Mouse (Mus musculus) ovary, adult 2 months (tissue): ENCODE results near the gene Ezr. TPM values are rescaled to one million over a fixed set of nuclear protein-coding genes. Genes with fewer than 3 reads are reported as not detected.

Experiments used
- polyA plus RNA-seq: library from polyadenylated mRNA; depleted of rRNA; stranded (reverse); fragments of >200 nt; gene quantifications from 2 replicates; pipeline ENCODE4 v1.2.3, GENCODE M21; 2012; rRNA removed

Gene Ezr
- 57.5 and 73.1 TPM in 2 replicates for polyA plus RNA-seq

GRCm38 (mm10) chr17:6782611-6783005 lies at the start of gene Ezr:
Gene Ezr, minus strand, starts transcription at chr17:6782784.

Other genes starting within 250 kb of the Ezr start
- gene Dynlt1c, start 181.1 kb downstream of the Ezr start, polyA plus RNA-seq: 10.6 TPM in 2 replicates
- 66.9 and 106 TPM in 2 replicates for gene Dynlt1f, start 126.9 kb downstream of the Ezr start, polyA plus RNA-seq
- gene Sytl3, start 123.7 kb downstream of the Ezr start, polyA plus RNA-seq: 0.87 and 1.2 TPM in 2 replicates
- gene Rsph3b, start 165.9 kb upstream of the Ezr start, polyA plus RNA-seq: 51.5 and 53.8 TPM in 2 replicates
- 19.3 and 22.8 TPM in 2 replicates for gene Tagap1, start 178.4 kb upstream of the Ezr start, polyA plus RNA-seq
- gene Rnaset2b, start 187.8 kb upstream of the Ezr start, polyA plus RNA-seq: 79.7 and 96.2 TPM in 2 replicates
- 1.7 and 2.8 TPM in 2 replicates for gene Gm49721, start 196.1 kb upstream of the Ezr start, polyA plus RNA-seq
- not detected in 2 replicates for gene Gm1604a, start 242.8 kb upstream of the Ezr start, polyA plus RNA-seq